Mouse (Mus musculus) midbrain, embryonic 15.5 days (tissue): ENCODE measurements around the gene Ldhc. TPM values are rescaled to one million over a fixed set of nuclear protein-coding genes. Genes with fewer than 3 reads are reported as not detected.

Experiments
- polyA plus RNA-seq: library from polyadenylated mRNA; unstranded; fragments of >200 nt; fragmentation: Nextera tagmentation; extraction: Ambion mirVana; gene quantifications from 2 replicates; pipeline ENCODE4 v1.2.1, GENCODE M21; 2015

Gene Ldhc
- polyA plus RNA-seq, 1 experiment from 2014 or later = 0.15 TPM

Other genes with a start within 250 kb of the Ldhc start
- gene Sergef, start 221.4 kb upstream of the Ldhc start, polyA plus RNA-seq = 42.9 and 45.6 TPM in 2 replicates
- 0.78 and 0.80 TPM in 2 replicates for gene Tph1, start 188.7 kb upstream of the Ldhc start, polyA plus RNA-seq
- 13.3 and 13.9 TPM in 2 replicates for gene Saal1, start 150.5 kb upstream of the Ldhc start, polyA plus RNA-seq
- 0.15 TPM in 1 of 2 replicates, not detected in the other for gene Saa3, start 145.5 kb upstream of the Ldhc start, polyA plus RNA-seq
- gene Saa4, start 128.6 kb upstream of the Ldhc start, polyA plus RNA-seq = not detected in 2 replicates
- gene Saa1, start 118.2 kb upstream of the Ldhc start, polyA plus RNA-seq = 0.30 and 0.31 TPM in 2 replicates
- not detected in 2 replicates for gene Saa2, start 109.4 kb upstream of the Ldhc start, polyA plus RNA-seq
- gene Hps5, start 65.1 kb upstream of the Ldhc start, polyA plus RNA-seq = 13.0 and 13.7 TPM in 2 replicates
- gene Gtf2h1, start 65.1 kb upstream of the Ldhc start, polyA plus RNA-seq = 41.2 and 44.6 TPM in 2 replicates
- gene Ldha, start 19.7 kb upstream of the Ldhc start, polyA plus RNA-seq = 522 and 586 TPM in 2 replicates
- gene Tsg101, start 58.8 kb downstream of the Ldhc start, polyA plus RNA-seq = 370 and 380 TPM in 2 replicates
- gene Uevld, start 97.3 kb downstream of the Ldhc start, polyA plus RNA-seq = 5.4 and 6.5 TPM in 2 replicates
- gene Gm9999, start 122.4 kb downstream of the Ldhc start, polyA plus RNA-seq = not detected in 2 replicates
- 7.1 and 8.1 TPM in 2 replicates for gene Spty2d1, start 147.2 kb downstream of the Ldhc start, polyA plus RNA-seq
- gene Tmem86a, start 189.4 kb downstream of the Ldhc start, polyA plus RNA-seq = 28.3 and 29.3 TPM in 2 replicates